Mouse (Mus musculus) MEL (cell line): ENCODE measurements at regions not wholly inside any gene's neighbourhood (a gene's known extent, or its start where the extent isn't known, plus 50 kb on each side); places are given as distances from the start of the nearest gene placed in this dataset.

ENCODE experiments used
- DNase-seq: peaks from one replicate; pipeline ENCODE4 v3.0.0; 2011; ENCODE audit warnings: low read depth, low spot score
- H3K27ac ChIP-seq: 2 replicates; pipeline ENCODE4 v1.5.1; 2012; ENCODE audit warnings: low read depth, mild to moderate bottlenecking, control low read depth, low read length, moderate library complexity; ENCODE audit not compliant: control insufficient read depth
- H3K27me3 ChIP-seq, 2 experiments: fragments of 150-350 bp in 1 of 2; sonication (generic) in 1 of 2; 2 replicates each; pipeline ENCODE4 v1.6.1; 2012; ENCODE audit warnings: low read length in 2 of 2, mild to moderate bottlenecking in 2 of 2, improper control_type of control experiment in 1 of 2, moderate library complexity in 1 of 2; ENCODE audit not compliant: insufficient read depth in 2 of 2, control insufficient read depth in 1 of 2
- H3K36me3 ChIP-seq, 2 experiments: 2 replicates each; pipeline ENCODE4 v1.6.1; 2012 to 2014; ENCODE audit warnings: low read length in 2 of 2, improper control_type of control experiment in 1 of 2, inconsistent platforms in 1 of 2, mild to moderate bottlenecking in 1 of 2; ENCODE audit not compliant: insufficient read depth in 2 of 2, control insufficient read depth in 1 of 2
- H3K4me1 ChIP-seq, 2 experiments: fragments of 150-350 bp in 1 of 2; sonication (generic) in 1 of 2; 2 replicates each; pipeline ENCODE4 v1.6.1; 2012; ENCODE audit warnings: low read length in 2 of 2, improper control_type of control experiment in 1 of 2, mild to moderate bottlenecking in 1 of 2; ENCODE audit not compliant: insufficient read depth in 2 of 2, control insufficient read depth in 1 of 2
- H3K4me3 ChIP-seq, 2 experiments: fragments of 150-350 bp in 1 of 2; sonication (generic) in 1 of 2; 2 replicates each; pipeline ENCODE4 v1.5.1; 2012; ENCODE audit warnings: low read depth in 2 of 2, low read length in 2 of 2, mild to moderate bottlenecking in 2 of 2, moderate library complexity in 2 of 2, control low read depth in 1 of 2, improper control_type of control experiment in 1 of 2; ENCODE audit not compliant: control insufficient read depth in 1 of 2, insufficient read depth in 1 of 2
- H3K79me2 ChIP-seq: 2 replicates; pipeline ENCODE4 v1.6.1; 2012; ENCODE audit warnings: mild to moderate bottlenecking, low read length, moderate library complexity; ENCODE audit not compliant: control insufficient read depth, poor library complexity, insufficient read depth
- H3K9ac ChIP-seq: 2 replicates; pipeline ENCODE4 v1.6.1; 2012; ENCODE audit warnings: low read depth, mild to moderate bottlenecking, control low read depth, low read length, moderate library complexity; ENCODE audit not compliant: control insufficient read depth, poor library complexity, severe bottlenecking
- H3K9me3 ChIP-seq: fragments of 150-350 bp; sonication (generic); replicated peaks from 2 replicates; pipeline ENCODE4 v1.6.1; 2012; ENCODE audit warnings: mild to moderate bottlenecking, low read length, improper control_type of control experiment, moderate library complexity; ENCODE audit not compliant: insufficient read depth
- BHLHE40 ChIP-seq: IDR thresholded peaks from 2 replicates; pipeline ENCODE4 v1.6.1; 2012; ENCODE audit warnings: low read depth, mild to moderate bottlenecking, inconsistent platforms, low read length, improper control_type of control experiment, borderline replicate concordance
- CHD1 ChIP-seq: IDR thresholded peaks from 2 replicates; pipeline ENCODE4 v1.6.1; 2012; ENCODE audit warnings: low read depth, mild to moderate bottlenecking, inconsistent platforms, low read length, improper control_type of control experiment
- CHD2 ChIP-seq: IDR thresholded peaks from 2 replicates; pipeline ENCODE4 v1.6.1; 2011; ENCODE audit warnings: low read length, improper control_type of control experiment
- E2F4 ChIP-seq: IDR thresholded peaks from 2 replicates; pipeline ENCODE4 v1.6.1; 2011; ENCODE audit warnings: low read depth, low read length, improper control_type of control experiment, borderline replicate concordance
- EP300 ChIP-seq, 2 experiments: IDR thresholded peaks; 2 replicates each; pipeline ENCODE4 v1.6.1; 2011; ENCODE audit warnings: improper control_type of control experiment in 2 of 2, low read length in 2 of 2, low read depth in 1 of 2, mild to moderate bottlenecking in 1 of 2
- GABPA ChIP-seq: IDR thresholded peaks from 2 replicates; pipeline ENCODE4 v1.6.1; 2012; ENCODE audit warnings: low read depth, mild to moderate bottlenecking, inconsistent platforms, low read length, improper control_type of control experiment, moderate library complexity
- GATA1 ChIP-seq: IDR thresholded peaks from 2 replicates; pipeline ENCODE4 v1.6.1; 2011; ENCODE audit warnings: low read depth, low read length, improper control_type of control experiment
- HCFC1 ChIP-seq: IDR thresholded peaks from 2 replicates; pipeline ENCODE4 v1.6.1; 2012; ENCODE audit warnings: low read depth, mild to moderate bottlenecking, inconsistent platforms, low read length, improper control_type of control experiment, moderate library complexity
- JUND ChIP-seq: IDR thresholded peaks from 2 replicates; pipeline ENCODE4 v1.6.1; 2011; ENCODE audit warnings: low read depth, mild to moderate bottlenecking, improper control_type of control experiment, low read length
- KAT2A ChIP-seq: conservative IDR thresholded peaks from 2 replicates; pipeline ENCODE4 v1.6.1; 2012; ENCODE audit warnings: low read depth, low read length, improper control_type of control experiment, inconsistent platforms
- MAFK ChIP-seq: IDR thresholded peaks from 2 replicates; pipeline ENCODE4 v1.6.1; 2011; ENCODE audit warnings: low read depth, mild to moderate bottlenecking, low read length, improper control_type of control experiment, borderline replicate concordance
- MAX ChIP-seq: IDR thresholded peaks from 2 replicates; pipeline ENCODE4 v1.6.1; 2011; ENCODE audit warnings: low read length, improper control_type of control experiment
- MAZ ChIP-seq: IDR thresholded peaks from 2 replicates; pipeline ENCODE4 v1.6.1; 2012; ENCODE audit warnings: low read depth, mild to moderate bottlenecking, inconsistent platforms, low read length, improper control_type of control experiment
- MEF2A ChIP-seq: IDR thresholded peaks from 2 replicates; pipeline ENCODE4 v1.6.1; 2014; ENCODE audit warnings: low read depth, mild to moderate bottlenecking, inconsistent platforms, low read length, improper control_type of control experiment; ENCODE audit not compliant: poor library complexity, insufficient replicate concordance, severe bottlenecking; ENCODE audit errors: extremely low read depth
- MXI1 ChIP-seq: IDR thresholded peaks from 2 replicates; pipeline ENCODE4 v1.6.1; 2011; ENCODE audit warnings: mild to moderate bottlenecking, low read depth, low read length, improper control_type of control experiment
- MYB ChIP-seq: IDR thresholded peaks from 2 replicates; pipeline ENCODE4 v1.6.1; 2011; ENCODE audit warnings: mild to moderate bottlenecking, low read depth, low read length, improper control_type of control experiment
- MYC ChIP-seq: IDR thresholded peaks from 2 replicates; pipeline ENCODE4 v1.6.1; 2011; ENCODE audit warnings: low read depth, mild to moderate bottlenecking, low read length, improper control_type of control experiment, moderate library complexity
- NELFE ChIP-seq: IDR thresholded peaks from 2 replicates; pipeline ENCODE4 v1.6.1; 2011; ENCODE audit warnings: low read depth, low read length, improper control_type of control experiment
- POLR2AphosphoS2 ChIP-seq: IDR thresholded peaks from 2 replicates; pipeline ENCODE4 v1.6.1; 2011; ENCODE audit warnings: low read length, improper control_type of control experiment
- POLR2AphosphoS5 ChIP-seq: IDR thresholded peaks from 2 replicates; pipeline ENCODE4 v1.6.1; 2012; ENCODE audit warnings: low read depth, borderline replicate concordance, mild to moderate bottlenecking, inconsistent platforms, low read length, moderate library complexity, mixed read lengths
- RCOR1 ChIP-seq: IDR thresholded peaks from 2 replicates; pipeline ENCODE4 v1.6.1; 2012; ENCODE audit warnings: low read depth, mild to moderate bottlenecking, inconsistent platforms, low read length, improper control_type of control experiment
- SIN3A ChIP-seq: IDR thresholded peaks from 2 replicates; pipeline ENCODE4 v1.6.1; 2012; ENCODE audit warnings: low read length, improper control_type of control experiment, inconsistent platforms
- SMC3 ChIP-seq: IDR thresholded peaks from 2 replicates; pipeline ENCODE4 v1.6.1; 2011; ENCODE audit warnings: low read depth, low read length, improper control_type of control experiment
- TCF12 ChIP-seq: IDR thresholded peaks from 2 replicates; pipeline ENCODE4 v1.6.1; 2014; ENCODE audit warnings: low read depth, mild to moderate bottlenecking, inconsistent platforms, low read length, improper control_type of control experiment, moderate library complexity
- USF1 ChIP-seq: IDR thresholded peaks from 2 replicates; pipeline ENCODE4 v1.6.1; 2014; ENCODE audit warnings: low read depth, mild to moderate bottlenecking, inconsistent platforms, low read length, improper control_type of control experiment, moderate library complexity
- USF2 ChIP-seq, 2 experiments: IDR thresholded peaks; 2 replicates each; pipeline ENCODE4 v1.6.1; 2011 to 2012; ENCODE audit warnings: improper control_type of control experiment in 2 of 2, low read length in 2 of 2, borderline replicate concordance in 1 of 2, inconsistent platforms in 1 of 2, low read depth in 1 of 2, mild to moderate bottlenecking in 1 of 2; ENCODE audit not compliant: insufficient read depth in 1 of 2
- ZC3H11A ChIP-seq: IDR thresholded peaks from 2 replicates; pipeline ENCODE4 v1.6.1; 2012; ENCODE audit warnings: low read depth, mild to moderate bottlenecking, inconsistent platforms, low read length, improper control_type of control experiment
- ZKSCAN1 ChIP-seq: IDR thresholded peaks from 2 replicates; pipeline ENCODE4 v1.6.1; 2012; ENCODE audit warnings: low read depth, mild to moderate bottlenecking, inconsistent platforms, low read length, improper control_type of control experiment, moderate library complexity
- ZMIZ1 ChIP-seq: IDR thresholded peaks from 2 replicates; pipeline ENCODE4 v1.6.1; 2012; ENCODE audit warnings: low read depth, mild to moderate bottlenecking, inconsistent platforms, low read length, improper control_type of control experiment, moderate library complexity
- ZNF384 ChIP-seq: IDR thresholded peaks from 2 replicates; pipeline ENCODE4 v1.6.1; 2012; ENCODE audit warnings: low read depth, mild to moderate bottlenecking, inconsistent platforms, low read length, improper control_type of control experiment

- no peak for DNase-seq
- TF ChIP-seq MYB: no peak
- no peak for TF ChIP-seq GABPA
- no peak for TF ChIP-seq EP300 (IDR thresholded peaks at IDR 0.05; ENCODE audit: low read depth in 1 of 2, low read length in 2 of 2)
- TF ChIP-seq ZKSCAN1: no peak
- no peak for TF ChIP-seq E2F4
- TF ChIP-seq SIN3A: no peak
- no peak for TF ChIP-seq MXI1
- no peak for TF ChIP-seq HCFC1
- no peak for TF ChIP-seq MEF2A
- no peak for TF ChIP-seq BHLHE40
- no peak for TF ChIP-seq CHD2
- no peak for TF ChIP-seq MAFK
- TF ChIP-seq JUND: no peak
- TF ChIP-seq POLR2AphosphoS2: no peak
- TF ChIP-seq USF1: no peak
- no peak for TF ChIP-seq SMC3
- TF ChIP-seq MAZ: no peak
- TF ChIP-seq KAT2A: no peak
Measured at GRCm38 (mm10) chr3:157803356-157803755, 121.5 kb downstream of the Cth start.

GRCm38 (mm10) chr3:157787559-157788256, 137.2 kb downstream of the Cth start:
- no peak overlapping the region for H3K9ac ChIP-seq

More at GRCm38 (mm10) chr3:157803356-157803755, 121.5 kb downstream of the Cth start:
- no peaks in the 10 kb centered on the region for H3K79me2 ChIP-seq
- H3K27ac ChIP-seq: no peak overlapping the region
- no peaks in the 10 kb centered on the region for H3K9me3 ChIP-seq
- no peaks in the 10 kb centered on the region for H3K36me3 ChIP-seq
- H3K27me3 ChIP-seq: no peaks in the 10 kb centered on the region
- no peak overlapping the region for H3K9ac ChIP-seq
- H3K4me3 ChIP-seq: no peak overlapping the region
- H3K4me1 ChIP-seq: no peaks in the 10 kb centered on the region

More at GRCm38 (mm10) chr3:157787559-157788256, 137.2 kb downstream of the Cth start:
- Histone ChIP-seq H3K4me3 (no peak overlapping the region), H3K27me3 (no peaks in the 10 kb centered on the region), H3K79me2 (no peaks in the 10 kb centered on the region), H3K9me3 (no peaks in the 10 kb centered on the region), H3K4me1 (no peaks in the 10 kb centered on the region), H3K36me3 (no peaks in the 10 kb centered on the region), H3K27ac (no peak overlapping the region)
- no peak for DNase-seq
- TF ChIP-seq GABPA: no peak
- TF ChIP-seq E2F4: no peak
- no peak for TF ChIP-seq MAX
- TF ChIP-seq MYC: no peak
- TF ChIP-seq GATA1: no peak
- no peak for TF ChIP-seq TCF12
- no peak for TF ChIP-seq ZC3H11A
- TF ChIP-seq RCOR1: no peak
- no peak for TF ChIP-seq ZNF384
- no peak for TF ChIP-seq USF2 (IDR thresholded peaks at IDR 0.05; ENCODE audit: borderline replicate concordance in 1 of 2, insufficient read depth in 1 of 2, low read depth in 1 of 2, low read length in 2 of 2)
- TF ChIP-seq POLR2AphosphoS5: no peak
- no peak for TF ChIP-seq MEF2A
- no peak for TF ChIP-seq ZMIZ1
- TF ChIP-seq MXI1: no peak
- no peak for TF ChIP-seq CHD1
- TF ChIP-seq BHLHE40: no peak
- TF ChIP-seq NELFE: no peak
